Mouse (Mus musculus) CH12.LX (cell line): ENCODE results near the gene Tbc1d9b. TPM values are rescaled to one million over a fixed set of nuclear protein-coding genes. Genes with fewer than 3 reads are reported as not detected.
A peak's percentile ranks its signal among the peaks of the same experiment; 100 is the strongest.

Source experiments
- DNase-seq: peaks from one replicate; pipeline ENCODE4 v3.0.0-alpha.2; 2013; ENCODE audit errors: extremely low read depth
- H3K27ac ChIP-seq: 2 replicates; pipeline ENCODE4 v1.5.1; 2012; ENCODE audit warnings: low read depth, mild to moderate bottlenecking, control low read depth, moderate library complexity; ENCODE audit not compliant: insufficient read depth
- H3K27me3 ChIP-seq: replicated peaks from 2 replicates; pipeline ENCODE3; 2012; ENCODE audit warnings: inconsistent platforms
- H3K36me3 ChIP-seq, 2 experiments: replicated peaks in 1 of 2; 2 replicates each; pipeline versions ENCODE3 to v1.6.1; 2012; ENCODE audit warnings: inconsistent platforms in 1 of 2, low read length in 1 of 2, mild to moderate bottlenecking in 1 of 2, mixed read lengths in 1 of 2, moderate library complexity in 1 of 2; ENCODE audit not compliant: control insufficient read depth in 1 of 2, insufficient read depth in 1 of 2
- H3K4me1 ChIP-seq, 2 experiments: 2 replicates each; pipeline ENCODE4 v1.6.1; 2012; ENCODE audit warnings: inconsistent platforms in 1 of 2, moderate library complexity in 1 of 2; ENCODE audit not compliant: insufficient read depth in 2 of 2, control insufficient read depth in 1 of 2
- H3K4me2 ChIP-seq: 2 replicates; pipeline ENCODE4 v1.6.1; 2012; ENCODE audit warnings: low read depth, mild to moderate bottlenecking, control low read depth; ENCODE audit not compliant: poor library complexity, insufficient read depth, severe bottlenecking
- H3K4me3 ChIP-seq, 3 experiments: fragments of 150-350 bp in 1 of 3; sonication (generic) in 1 of 3; replicated peaks in 1 of 3; 2 replicates each; pipeline versions ENCODE3 to v1.5.1; 2011 to 2012; ENCODE audit warnings: low read depth in 2 of 3, low read length in 2 of 3, mild to moderate bottlenecking in 2 of 3, moderate library complexity in 2 of 3, control low read depth in 1 of 3, improper control_type of control experiment in 1 of 3, inconsistent platforms in 1 of 3, mixed read lengths in 1 of 3; ENCODE audit not compliant: poor library complexity in 1 of 3
- H3K79me2 ChIP-seq: replicated peaks from 2 replicates; pipeline ENCODE4 v1.6.1; 2012; ENCODE audit warnings: mild to moderate bottlenecking, moderate library complexity; ENCODE audit not compliant: control insufficient read depth, poor library complexity, insufficient read depth, severe bottlenecking; ENCODE audit errors: extremely low read depth
- H3K9ac ChIP-seq: 2 replicates; pipeline ENCODE4 v1.6.1; 2012; ENCODE audit warnings: low read depth, mild to moderate bottlenecking, control low read depth, moderate library complexity; ENCODE audit not compliant: insufficient read depth
- H3K9me3 ChIP-seq: replicated peaks from 2 replicates; pipeline ENCODE3; 2012; ENCODE audit warnings: low read length, inconsistent platforms, mixed read lengths
- BHLHE40 ChIP-seq: IDR thresholded peaks from 2 replicates; pipeline ENCODE4 v1.6.1; 2011; ENCODE audit warnings: mild to moderate bottlenecking, low read depth, low read length, improper control_type of control experiment
- CTCF ChIP-seq, 2 experiments: IDR thresholded peaks in 1 of 2; conservative IDR thresholded peaks in 1 of 2; 2 replicates each; pipeline ENCODE4 v1.5.1; 2011 to 2012; ENCODE audit warnings: low read depth in 2 of 2, low read length in 2 of 2, improper control_type of control experiment in 1 of 2, inconsistent platforms in 1 of 2, mild to moderate bottlenecking in 1 of 2, moderate library complexity in 1 of 2
- E2F4 ChIP-seq: IDR thresholded peaks from 2 replicates; pipeline ENCODE4 v1.6.1; 2011; ENCODE audit warnings: low read depth, low read length, improper control_type of control experiment; ENCODE audit not compliant: insufficient replicate concordance
- ELF1 ChIP-seq: IDR thresholded peaks from 2 replicates; pipeline ENCODE4 v1.6.1; 2014; ENCODE audit warnings: low read depth, mild to moderate bottlenecking, inconsistent platforms, low read length, improper control_type of control experiment
- ETS1 ChIP-seq: conservative IDR thresholded peaks from 2 replicates; pipeline ENCODE4 v1.6.1; 2012; ENCODE audit warnings: low read depth, mild to moderate bottlenecking, inconsistent platforms, low read length, improper control_type of control experiment, moderate library complexity
- GABPA ChIP-seq: IDR thresholded peaks from 2 replicates; pipeline ENCODE4 v1.6.1; 2012; ENCODE audit warnings: low read depth, low read length, improper control_type of control experiment, inconsistent platforms; ENCODE audit not compliant: insufficient replicate concordance
- HCFC1 ChIP-seq: IDR thresholded peaks from 2 replicates; pipeline ENCODE4 v1.6.1; 2012; ENCODE audit warnings: low read depth, mild to moderate bottlenecking, inconsistent platforms, low read length, improper control_type of control experiment
- JUN ChIP-seq: IDR thresholded peaks from 2 replicates; pipeline ENCODE4 v1.6.1; 2011; ENCODE audit warnings: low read depth, mild to moderate bottlenecking, low read length, improper control_type of control experiment, moderate library complexity; ENCODE audit not compliant: insufficient read depth
- KAT2A ChIP-seq: IDR thresholded peaks from 2 replicates; pipeline ENCODE4 v1.6.1; 2012; ENCODE audit warnings: low read length, improper control_type of control experiment, inconsistent platforms; ENCODE audit not compliant: insufficient replicate concordance
- MAFK ChIP-seq: IDR thresholded peaks from 2 replicates; pipeline ENCODE4 v1.6.1; 2011; ENCODE audit warnings: low read length, improper control_type of control experiment; ENCODE audit not compliant: insufficient replicate concordance
- MAZ ChIP-seq: IDR thresholded peaks from 2 replicates; pipeline ENCODE4 v1.6.1; 2012; ENCODE audit warnings: low read depth, mild to moderate bottlenecking, inconsistent platforms, low read length, improper control_type of control experiment, moderate library complexity
- MEF2A ChIP-seq: IDR thresholded peaks from 2 replicates; pipeline ENCODE4 v1.6.1; 2014; ENCODE audit warnings: low read depth, mild to moderate bottlenecking, inconsistent platforms, low read length, improper control_type of control experiment, borderline replicate concordance
- MYC ChIP-seq: IDR thresholded peaks from 2 replicates; pipeline ENCODE4 v1.6.1; 2011; ENCODE audit warnings: low read depth, mild to moderate bottlenecking, improper control_type of control experiment, low read length
- NRF1 ChIP-seq: IDR thresholded peaks from 2 replicates; pipeline ENCODE4 v1.6.1; 2014; ENCODE audit warnings: low read depth, mild to moderate bottlenecking, inconsistent platforms, low read length, improper control_type of control experiment, moderate library complexity
- POLR2A ChIP-seq: IDR thresholded peaks from 2 replicates; pipeline ENCODE4 v1.6.1; 2011; ENCODE audit warnings: low read depth, mild to moderate bottlenecking, improper control_type of control experiment, low read length
- RAD21 ChIP-seq: IDR thresholded peaks from 2 replicates; pipeline ENCODE4 v1.6.1; 2011; ENCODE audit warnings: low read depth, mild to moderate bottlenecking, low read length, improper control_type of control experiment, moderate library complexity
- SIN3A ChIP-seq: IDR thresholded peaks from 2 replicates; pipeline ENCODE4 v1.6.1; 2012; ENCODE audit warnings: low read length, improper control_type of control experiment, inconsistent platforms
- SMC3 ChIP-seq: IDR thresholded peaks from 2 replicates; pipeline ENCODE4 v1.6.1; 2011; ENCODE audit warnings: low read depth, low read length, improper control_type of control experiment
- TBP ChIP-seq: conservative IDR thresholded peaks from 2 replicates; pipeline ENCODE4 v1.6.1; 2011; ENCODE audit warnings: low read depth, low read length, improper control_type of control experiment
- TCF12 ChIP-seq: IDR thresholded peaks from 2 replicates; pipeline ENCODE4 v1.6.1; 2014; ENCODE audit warnings: low read depth, mild to moderate bottlenecking, inconsistent platforms, low read length, improper control_type of control experiment
- UBTF ChIP-seq: IDR thresholded peaks from 2 replicates; pipeline ENCODE4 v1.6.1; 2012; ENCODE audit warnings: low read depth, mild to moderate bottlenecking, inconsistent platforms, low read length, improper control_type of control experiment, moderate library complexity
- USF1 ChIP-seq: IDR thresholded peaks from 2 replicates; pipeline ENCODE4 v1.6.1; 2014; ENCODE audit warnings: low read depth, mild to moderate bottlenecking, inconsistent platforms, low read length, improper control_type of control experiment
- USF2 ChIP-seq: conservative IDR thresholded peaks from 2 replicates; pipeline ENCODE4 v1.6.1; 2011; ENCODE audit warnings: low read depth, low read length, improper control_type of control experiment
- ZC3H11A ChIP-seq: IDR thresholded peaks from 2 replicates; pipeline ENCODE4 v1.6.1; 2012; ENCODE audit warnings: low read depth, mild to moderate bottlenecking, inconsistent platforms, low read length, improper control_type of control experiment
- ZKSCAN1 ChIP-seq: IDR thresholded peaks from 2 replicates; pipeline ENCODE4 v1.6.1; 2012; ENCODE audit warnings: low read depth, inconsistent platforms, low read length, improper control_type of control experiment, borderline replicate concordance
- ZMIZ1 ChIP-seq: IDR thresholded peaks from 2 replicates; pipeline ENCODE4 v1.6.1; 2012; ENCODE audit warnings: low read depth, mild to moderate bottlenecking, inconsistent platforms, low read length, improper control_type of control experiment
- ZNF384 ChIP-seq: IDR thresholded peaks from 2 replicates; pipeline ENCODE4 v1.6.1; 2012; ENCODE audit warnings: low read depth, low read length, improper control_type of control experiment, inconsistent platforms
- dilution Hi-C: fragments of 300-500 bp; cut with MboI; formaldehyde crosslinking; loops from 2 replicates; pipeline ENCODE4 v1.14.3; 2020; ENCODE audit warnings: low sequenced_read_pairs; ENCODE audit not compliant: extremely low pct_unique_long_range_greater_than_20kb, extremely low pct_ligation_motif_present
- in situ Hi-C: fragments of 300-500 bp; cut with MboI; formaldehyde crosslinking; loops from 3 replicates; pipeline ENCODE4 v1.14.3; 2019; ENCODE audit warnings: low sequenced_read_pairs, low pct_ligation_motif_present, low pct_unique_long_range_greater_than_20kb, mixed read lengths
- polyA plus RNA-seq: library from polyadenylated mRNA; unstranded; fragments of >175 nt; gene quantifications from 2 replicates; pipeline ENCODE4 v1.2.1, GENCODE M21; 2012; ENCODE audit warnings: low read depth; ENCODE audit not compliant: insufficient read length
- total RNA-seq, 2 experiments: library from RNA; depleted of rRNA; stranded (reverse); fragments of 300-350 nt in 1 of 2; fragments of >200 nt in 1 of 2; gene quantifications; 2 replicates each; pipeline ENCODE4 v1.2.3; 2012 to 2014

Tbc1d9b gene
- total and polyA plus RNA-seq, 3 experiments = 14.1 to 28.6 (median 27.9) TPM

DNA sequence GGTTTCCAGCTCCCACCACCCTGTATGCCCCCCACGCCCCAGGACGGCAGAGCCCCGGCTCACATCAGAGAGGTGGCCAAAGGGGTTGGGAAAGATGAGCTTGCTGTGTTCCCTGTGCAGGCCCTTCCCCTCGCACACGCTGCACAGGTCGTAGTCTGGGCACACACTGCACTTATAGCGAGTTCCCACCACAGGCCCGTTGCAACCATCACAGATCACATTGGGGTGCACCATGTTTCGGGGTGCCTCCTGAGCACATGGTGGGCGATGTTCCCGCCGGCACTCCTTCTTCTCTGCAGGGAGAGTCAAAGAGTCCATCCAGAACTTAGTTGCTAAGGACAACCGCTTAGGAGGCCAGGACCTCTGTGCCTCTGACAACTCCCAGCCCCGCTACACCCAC, 76.1 kb downstream of the Tbc1d9b start:
- H3K4me2 ChIP-seq = peak overlapping the region; percentile 85; the same call in 1 of the 2 replicates
- no peak overlapping the region for H3K27ac ChIP-seq
- dilution Hi-C loops (no loop called here), in situ Hi-C loops (no loop called here)
- peaks cover 66% of the 10 kb centered on the region for H3K79me2 ChIP-seq
- 0 out of 2 replicates have a peak overlapping the region, but pooled peaks have one; percentile 8 for H3K9ac ChIP-seq
- TF ChIP-seq TCF12 (no peak), ZC3H11A (no peak), MEF2A (no peak), MAFK (no peak), POLR2A (no peak), USF1 (no peak), SMC3 (no peak), ZMIZ1 (no peak), MAZ (no peak), JUN (no peak), USF2 (no peak), CTCF (conservative IDR thresholded peaks at IDR 0.05 in 1 of 2, IDR thresholded peaks at IDR 0.05 in 1 of 2; ENCODE audit: low read depth in 2 of 2, low read length in 2 of 2) (no peak), RAD21 (no peak), ELF1 (no peak), E2F4 (no peak), ETS1 (no peak)
- peaks cover 62 to 65% of the 10 kb centered on the region in 2 experiments for H3K36me3 ChIP-seq
- DNase-seq = no peak
- H3K27me3 ChIP-seq = no peaks in the 10 kb centered on the region
- peaks cover 18 to 53% of the 10 kb centered on the region in 2 experiments for H3K4me1 ChIP-seq
- H3K4me3 ChIP-seq = peak overlapping the region in 1 of 3 experiments; percentile 58
- no peaks in the 10 kb centered on the region for H3K9me3 ChIP-seq

DNA sequence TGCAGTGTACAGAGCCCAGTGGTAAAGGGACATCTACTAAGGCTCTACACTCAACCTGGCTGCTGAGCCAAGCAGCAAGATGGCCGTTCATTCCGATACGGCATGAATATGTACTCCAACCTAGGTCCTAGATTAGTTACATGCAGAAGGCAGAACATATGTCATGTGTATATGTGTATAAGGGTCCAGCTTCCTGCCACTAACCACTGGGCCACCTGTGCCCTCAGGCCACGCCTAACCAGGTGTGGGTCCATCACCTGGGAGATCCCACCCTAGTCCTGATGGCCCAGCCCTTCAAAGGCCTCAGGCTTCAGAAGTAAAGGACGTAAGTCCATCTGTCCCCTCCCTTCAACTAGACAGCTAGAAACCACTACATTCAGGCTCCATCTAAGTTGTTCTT, 76.8 kb downstream of the Tbc1d9b start:
- Histone ChIP-seq H3K27ac (no peak overlapping the region), H3K9me3 (no peaks in the 10 kb centered on the region), H3K4me3 (peak overlapping the region in 1 of 3 experiments; percentile 58), H3K79me2 (peaks cover 66% of the 10 kb centered on the region), H3K9ac (peak overlapping the region; percentile 8), H3K36me3 (peaks cover 55 to 58% of the 10 kb centered on the region in 2 experiments), H3K27me3 (no peaks in the 10 kb centered on the region), H3K4me1 (peaks cover 23 to 60% of the 10 kb centered on the region in 2 experiments), H3K4me2 (peak overlapping the region; percentile 85)
- TF ChIP-seq TCF12 (no peak), GABPA (no peak), MAZ (no peak), POLR2A (no peak), ZKSCAN1 (no peak), KAT2A (no peak), NRF1 (no peak), MYC (no peak), CTCF (conservative IDR thresholded peaks at IDR 0.05 in 1 of 2, IDR thresholded peaks at IDR 0.05 in 1 of 2; ENCODE audit: low read depth in 2 of 2, low read length in 2 of 2) (no peak), HCFC1 (no peak), UBTF (no peak), TBP (no peak), ZNF384 (no peak), ETS1 (no peak), SIN3A (no peak), BHLHE40 (no peak), MEF2A (no peak), ZC3H11A (no peak)
- dilution Hi-C loops (no loop called here), in situ Hi-C loops (no loop called here)
- DNase-seq = no peak
